Mouse (Mus musculus) heart, postnatal 10 days (tissue): ENCODE measurements at regions not wholly inside any gene's neighbourhood (a gene's known extent, or its start where the extent isn't known, plus 50 kb on each side); places are given as distances from the start of the nearest gene placed in this dataset.
"Not testable (repeated sequence)": the region's sequence is repeated elsewhere in the genome, so short reads cannot be mapped to it uniquely, and the experiment has no call there.

Experiments
- DNase-seq, 2 experiments: peaks; one replicate each; pipeline ENCODE4 v3.0.0; 2021
- intact Hi-C: fragments of 180-260 bp; cut with DNase I; formaldehyde crosslinking; loops from one replicate; pipeline ENCODE4 v1.15.1; 2025

- intact Hi-C loops, result no loop called here
- no peak for DNase-seq
These were observed 118.1 kb downstream of the Mmrn1 start for GRCm38 (mm10) chr6:61042667-61043523.

- intact Hi-C loops, result no loop called here
- no peak for DNase-seq
These were observed 119.0 kb downstream of the Mmrn1 start for GRCm38 (mm10) chr6:61043524-61044450.

GRCm38 (mm10) chr6:61047667-61048066 is 122.9 kb downstream of the Mmrn1 start:
- DNase-seq, intact Hi-C loops: not testable (repeated sequence)

GRCm38 (mm10) chr6:61063129-61063528 is 117.0 kb upstream of the Ccser1 start:
- peak; percentile 4 to 9 for DNase-seq
- intact Hi-C loops, result loop anchor here (2.0 to 5.0 kb wide), 2 partner anchors 119 to 238 kb away; partner anchors contain the start of gene Ccser1

- intact Hi-C loops, result no loop called here
- no peak for DNase-seq
These were observed 114.4 kb upstream of the Ccser1 start for GRCm38 (mm10) chr6:61065769-61066168.

- no peak for DNase-seq
- intact Hi-C loops, result no loop called here
These were observed 113.4 kb upstream of the Ccser1 start for GRCm38 (mm10) chr6:61066501-61067282.

- DNase-seq, result no peak
- intact Hi-C loops, result no loop called here
These were observed 112.6 kb upstream of the Ccser1 start for GRCm38 (mm10) chr6:61067355-61068116.

- intact Hi-C loops, result no loop called here
- no peak for DNase-seq
These were observed 112.0 kb upstream of the Ccser1 start for GRCm38 (mm10) chr6:61068117-61068489.

GRCm38 (mm10) chr6:61073267-61073666 is 106.9 kb upstream of the Ccser1 start:
- intact Hi-C loops, result no loop called here
- DNase-seq, result no peak

GRCm38 (mm10) chr6:61073794-61074193 is 106.3 kb upstream of the Ccser1 start:
- DNase-seq, result no peak
- intact Hi-C loops, result no loop called here

GRCm38 (mm10) chr6:61074700-61075099 is 105.4 kb upstream of the Ccser1 start:
- intact Hi-C loops, result no loop called here
- DNase-seq, result no peak

- no peak for DNase-seq
- intact Hi-C loops, result no loop called here
These were observed 101.6 kb upstream of the Ccser1 start for GRCm38 (mm10) chr6:61078559-61078958.

GRCm38 (mm10) chr6:61080661-61081060 is 99.5 kb upstream of the Ccser1 start:
- DNase-seq, result no peak
- intact Hi-C loops, result no loop called here

- intact Hi-C loops, result no loop called here
- no peak for DNase-seq
These were observed 96.8 kb upstream of the Ccser1 start for GRCm38 (mm10) chr6:61083346-61083745.

GRCm38 (mm10) chr6:61099348-61099981 is 80.7 kb upstream of the Ccser1 start:
- no peak for DNase-seq

GRCm38 (mm10) chr6:61099982-61100365 is 80.2 kb upstream of the Ccser1 start:
- intact Hi-C loops, result no loop called here
- no peak for DNase-seq

More at GRCm38 (mm10) chr6:61099348-61099981, 80.7 kb upstream of the Ccser1 start:
- intact Hi-C loops, result no loop called here

GRCm38 (mm10) chr6:61101972-61102371 is 78.2 kb upstream of the Ccser1 start:
- no peak for DNase-seq
- intact Hi-C loops, result no loop called here

GRCm38 (mm10) chr6:61103459-61104234 is 76.5 kb upstream of the Ccser1 start:
- no peak for DNase-seq

GRCm38 (mm10) chr6:61115250-61115649 is 64.9 kb upstream of the Ccser1 start:
- intact Hi-C loops, result no loop called here

More at GRCm38 (mm10) chr6:61103459-61104234, 76.5 kb upstream of the Ccser1 start:
- intact Hi-C loops, result no loop called here

More at GRCm38 (mm10) chr6:61115250-61115649, 64.9 kb upstream of the Ccser1 start:
- DNase-seq, result no peak
